Mouse (Mus musculus) gastrocnemius, adult 8-10 months (tissue): ENCODE data around the gene Chchd6. TPM values are rescaled to one million over a fixed set of nuclear protein-coding genes. Genes with fewer than 3 reads are reported as not detected.

Source experiments
- DNase-seq, 2 experiments: peaks; one replicate each; pipeline ENCODE4 v3.0.0; 2022; ENCODE audit warnings: low spot score in 2 of 2
- total RNA-seq, 4 experiments: library from RNA; stranded (reverse); gene quantifications; 2 replicates each; pipeline ENCODE4 v1.2.4; 2022

Gene Chchd6
- total RNA-seq, 4 experiments from 2014 or later = 2.8 to 4.3 (median 3.4) TPM

DNA sequence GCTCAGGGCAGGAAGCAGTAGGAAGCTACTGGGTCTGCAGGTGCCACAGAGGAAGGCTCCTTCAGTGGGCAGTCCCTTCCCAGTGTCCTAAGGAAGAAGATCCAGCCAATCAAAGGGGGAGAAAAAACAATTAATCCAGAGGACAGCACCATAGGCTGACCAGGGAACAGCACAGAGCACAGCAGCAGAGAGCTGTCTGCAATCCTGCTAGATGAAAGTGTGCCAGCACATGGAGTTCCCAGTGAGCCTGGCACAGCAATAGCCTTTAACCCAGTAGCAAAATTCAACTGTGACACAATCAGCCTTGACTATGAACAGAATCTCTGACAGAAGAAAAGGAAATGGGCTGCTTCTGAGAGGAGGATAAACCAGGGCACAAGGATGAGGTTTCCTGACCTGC lies 9.8 kb downstream of the Chchd6 start:
- no peak for DNase-seq

DNA sequence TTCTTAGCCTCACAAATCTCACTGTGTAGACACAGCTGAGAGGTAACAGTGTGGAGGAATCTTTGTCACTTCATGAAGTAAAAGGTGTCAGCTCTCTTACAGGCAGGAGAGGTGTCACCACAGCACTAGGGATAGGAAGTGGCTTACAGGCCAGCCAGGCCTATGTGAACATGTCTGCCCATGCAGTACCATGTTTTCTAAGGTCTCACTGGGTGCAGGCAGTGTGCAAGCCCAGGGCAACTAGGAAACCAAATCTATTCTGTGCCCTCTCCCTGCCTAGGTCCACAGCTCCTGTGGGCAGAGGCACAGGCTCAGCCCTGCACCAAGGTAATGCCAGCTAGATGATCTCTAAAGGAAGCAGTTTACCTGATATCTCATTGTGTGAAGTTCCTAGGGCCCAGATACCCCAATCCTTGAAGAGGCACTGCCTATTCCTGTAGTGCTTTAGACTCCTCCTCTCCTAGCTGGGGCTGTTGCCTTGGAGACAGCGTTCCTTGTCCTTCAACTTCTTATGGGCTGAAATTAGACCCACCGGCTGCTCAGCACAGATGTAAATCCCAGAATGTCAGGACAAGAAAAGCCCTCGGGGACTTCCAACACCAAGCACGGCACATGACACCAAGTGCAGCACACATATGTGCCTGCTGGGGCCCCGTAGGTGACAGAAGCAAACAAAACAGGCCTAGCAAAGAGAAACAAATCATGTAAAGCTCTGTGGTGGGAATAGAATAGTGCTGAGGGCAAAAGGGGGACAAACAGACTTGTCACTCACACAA lies 10.6 kb downstream of the Chchd6 start:
- peak; percentile 11 to 19 for DNase-seq

DNA sequence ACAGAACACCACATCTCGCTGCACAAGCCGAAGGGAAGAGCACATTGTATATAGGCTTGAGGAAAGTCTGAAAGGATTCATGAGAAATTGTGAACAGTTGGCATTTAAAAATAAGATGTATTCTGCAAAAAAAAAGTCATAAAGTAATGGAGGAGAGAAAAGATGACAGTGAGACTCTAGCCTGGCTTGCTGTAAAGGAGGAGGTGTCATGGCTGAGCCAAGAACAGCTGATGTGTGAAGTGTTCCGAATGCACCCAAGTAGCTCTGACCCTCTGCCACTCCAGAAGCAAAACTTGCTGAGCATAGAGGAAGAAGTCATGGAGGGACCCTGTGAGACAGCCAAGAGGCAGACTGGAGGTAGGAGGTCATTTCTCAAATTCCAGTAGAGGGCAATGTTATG lies 12.3 kb downstream of the Chchd6 start:
- DNase-seq = no peak

GRCm38 (mm10) chr6:89574641-89575040 lies 20.8 kb downstream of the Chchd6 start:
- DNase-seq = no peak

DNA sequence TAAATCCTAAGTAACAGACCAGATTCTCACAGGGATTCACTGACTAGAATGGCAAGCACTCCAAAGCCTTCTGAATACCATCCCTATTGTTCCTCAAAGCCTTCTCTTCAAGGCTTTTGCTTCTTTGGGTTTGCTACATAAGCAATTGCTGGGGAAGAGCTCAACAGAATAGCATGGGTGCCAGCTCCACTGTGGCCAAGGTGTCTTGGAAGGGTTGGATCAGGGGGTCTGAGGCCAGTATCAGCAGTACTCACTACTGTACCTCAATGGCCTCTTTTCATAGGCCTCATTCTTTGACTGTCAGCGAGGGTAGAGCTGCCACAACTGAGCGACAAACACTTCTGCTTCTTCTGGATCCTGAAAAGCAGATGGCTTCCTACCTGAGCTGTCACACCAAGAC lies 21.7 kb downstream of the Chchd6 start:
- no peak for DNase-seq

DNA sequence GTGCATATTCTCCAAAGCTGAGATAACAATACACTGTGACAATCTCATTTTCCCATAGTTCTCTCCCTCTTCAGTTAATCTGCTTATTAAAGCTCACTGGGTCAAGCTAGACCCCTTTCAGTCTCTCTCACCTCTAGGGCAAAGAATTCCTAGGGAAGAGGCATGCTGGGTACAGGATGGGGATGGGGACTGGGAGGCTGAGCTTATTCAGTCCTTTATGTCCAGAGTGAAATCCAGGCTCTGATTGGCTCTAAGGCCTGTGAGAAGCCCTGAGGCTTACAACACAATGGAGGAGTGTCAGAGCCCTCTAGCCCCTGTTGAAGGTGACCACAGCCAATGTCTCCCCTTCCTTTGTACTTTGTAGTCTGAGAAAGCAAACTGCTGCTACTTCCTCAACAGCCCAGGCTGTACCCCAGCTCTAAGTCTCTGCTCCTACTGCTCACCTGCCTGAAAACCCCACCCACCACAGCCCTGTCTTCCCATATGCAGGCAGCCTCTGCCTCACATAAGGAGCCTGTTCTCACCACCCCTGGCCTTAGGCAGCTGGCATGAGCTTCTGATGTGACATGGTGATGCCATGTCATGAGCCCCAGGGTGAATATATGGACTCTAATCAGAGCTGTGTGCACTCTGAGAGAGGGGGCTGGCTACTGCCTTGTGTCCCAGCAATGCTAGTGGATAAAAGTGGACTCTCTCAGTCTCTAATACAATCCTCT lies 22.4 kb downstream of the Chchd6 start:
- no peak for DNase-seq

DNA sequence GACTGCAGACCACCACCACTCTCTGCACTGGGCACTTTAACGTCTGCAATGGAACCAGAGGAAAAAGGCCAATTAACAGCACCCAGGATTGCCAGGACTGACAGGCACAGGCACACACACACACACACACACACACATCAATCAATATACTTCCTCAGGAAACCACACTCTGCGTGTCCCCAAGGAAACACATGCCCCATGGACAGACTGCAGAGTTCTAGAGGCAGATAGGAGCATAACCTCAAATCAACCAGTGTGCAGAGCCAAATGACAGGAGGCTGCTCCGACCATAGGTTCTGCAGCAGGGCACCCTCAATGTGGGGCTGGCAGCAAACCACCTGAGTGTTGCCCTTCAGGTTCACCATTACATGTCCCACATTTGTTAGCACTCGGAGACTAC lies 26.1 kb downstream of the Chchd6 start:
- no peak for DNase-seq

DNA sequence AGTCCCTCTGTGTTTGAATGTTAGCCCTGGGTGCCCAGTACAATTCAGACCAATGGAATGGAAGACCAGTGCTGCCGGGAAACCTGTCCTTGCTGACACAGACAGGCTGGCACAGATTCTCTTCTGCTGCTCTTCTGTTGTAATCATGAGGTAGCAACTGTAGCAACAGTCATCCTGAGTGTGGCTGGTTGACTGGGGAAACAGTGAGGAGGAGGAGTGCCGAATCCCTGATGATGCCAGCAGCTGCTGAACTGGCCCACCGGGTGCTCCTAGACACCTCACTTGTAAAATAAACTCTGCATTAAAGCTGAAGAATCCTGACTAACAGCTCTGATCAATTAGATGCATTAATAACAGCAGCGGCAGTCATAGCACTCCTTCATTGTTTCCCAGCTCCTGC lies 28.7 kb downstream of the Chchd6 start:
- DNase-seq = no peak

DNA sequence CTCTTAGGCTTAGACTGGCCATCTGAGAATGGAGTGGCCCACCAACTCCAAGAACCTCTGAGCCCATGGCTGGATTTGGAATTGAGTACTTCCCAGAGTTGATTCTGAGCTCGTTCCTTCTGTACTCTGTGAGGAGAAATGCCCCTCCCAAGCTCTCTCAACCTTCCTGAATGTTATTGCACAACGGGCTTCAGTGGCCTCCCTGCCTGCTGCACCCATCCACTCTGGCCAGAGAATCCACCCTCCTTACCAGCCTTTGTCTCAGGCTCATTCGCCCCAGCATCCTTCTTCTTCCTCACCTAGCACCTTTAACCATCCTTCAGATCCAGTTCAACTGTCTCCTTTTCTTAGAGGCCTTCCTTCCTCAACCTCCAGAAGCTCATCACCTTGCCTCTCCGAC lies 32.1 kb downstream of the Chchd6 start:
- no peak for DNase-seq

DNA sequence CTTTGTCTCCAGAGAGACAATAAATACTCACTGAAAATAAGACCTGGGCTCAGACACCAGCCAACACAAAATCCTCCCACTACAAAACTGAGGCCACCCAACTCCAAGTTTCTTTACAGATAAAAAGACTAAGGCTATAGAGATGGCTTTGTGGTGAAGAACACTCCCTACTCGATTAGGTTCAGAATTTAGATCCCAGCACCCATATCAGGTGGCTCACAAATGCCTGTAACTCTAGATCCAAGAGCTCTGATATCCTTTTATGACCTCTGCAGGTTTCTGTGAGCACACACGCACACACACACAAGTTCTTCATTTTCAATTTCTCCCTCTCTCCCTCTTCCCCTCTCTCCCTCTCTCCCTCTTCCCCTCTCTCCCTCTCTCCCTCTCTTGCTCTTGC lies 34.6 kb downstream of the Chchd6 start:
- no peak for DNase-seq

DNA sequence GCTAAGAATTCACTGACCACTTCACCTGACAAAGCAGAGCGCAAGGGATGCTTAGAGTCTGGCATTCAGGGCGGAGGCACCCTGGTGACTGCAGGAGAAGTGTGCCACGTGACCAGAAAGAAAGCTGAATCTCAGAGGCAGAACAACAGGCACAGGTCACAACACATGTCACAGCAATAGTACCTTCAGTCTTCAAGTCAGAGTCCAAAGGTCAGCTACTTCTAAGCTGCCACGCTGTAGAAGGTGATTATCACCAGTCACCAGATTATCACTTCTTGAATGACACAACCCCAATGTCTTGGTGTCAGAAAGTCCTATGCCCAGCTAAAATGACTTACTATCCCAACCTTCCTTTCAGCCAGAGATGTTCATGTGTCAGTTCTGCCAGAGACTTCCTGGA lies 37.8 kb downstream of the Chchd6 start:
- no peak for DNase-seq

DNA sequence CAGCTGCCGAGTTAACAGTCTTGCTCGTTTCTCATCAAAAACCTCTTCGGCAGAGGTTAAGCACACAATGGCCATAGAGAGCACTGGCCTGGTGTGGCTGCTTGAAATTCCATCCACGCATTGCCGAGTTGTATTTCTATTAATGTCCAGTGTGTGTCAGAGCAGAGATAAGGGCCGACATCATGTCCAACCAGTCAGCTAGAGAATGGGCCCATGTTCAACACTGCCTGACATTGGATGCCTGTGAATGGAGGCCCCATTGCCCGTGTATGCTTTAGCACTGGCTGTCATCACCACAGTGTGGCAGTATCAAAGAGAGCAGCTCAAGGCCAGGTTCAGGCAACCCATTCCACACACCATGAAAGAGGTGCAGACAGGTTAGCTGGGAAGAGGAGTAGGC lies 38.9 kb downstream of the Chchd6 start:
- DNase-seq = no peak

DNA sequence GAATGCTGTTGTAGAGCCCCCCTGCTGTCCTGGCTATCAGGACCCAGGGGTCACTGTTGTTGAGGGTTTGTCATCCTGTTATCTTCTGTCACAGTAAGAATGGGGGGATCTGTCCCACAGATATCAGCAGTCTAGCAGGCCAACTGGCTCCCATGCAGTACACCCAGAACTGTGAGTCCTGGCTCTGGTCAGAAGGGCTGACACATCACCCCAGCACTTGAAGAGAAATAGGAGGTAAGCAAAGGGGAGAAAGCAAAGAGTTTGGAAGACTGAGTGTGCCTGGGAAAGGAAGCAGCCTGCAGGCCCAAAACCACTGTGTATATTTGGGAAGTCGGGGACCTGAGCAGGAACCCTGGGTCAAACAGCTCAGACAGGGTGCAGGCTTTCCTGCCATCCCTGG lies 39.5 kb downstream of the Chchd6 start:
- no peak for DNase-seq

DNA sequence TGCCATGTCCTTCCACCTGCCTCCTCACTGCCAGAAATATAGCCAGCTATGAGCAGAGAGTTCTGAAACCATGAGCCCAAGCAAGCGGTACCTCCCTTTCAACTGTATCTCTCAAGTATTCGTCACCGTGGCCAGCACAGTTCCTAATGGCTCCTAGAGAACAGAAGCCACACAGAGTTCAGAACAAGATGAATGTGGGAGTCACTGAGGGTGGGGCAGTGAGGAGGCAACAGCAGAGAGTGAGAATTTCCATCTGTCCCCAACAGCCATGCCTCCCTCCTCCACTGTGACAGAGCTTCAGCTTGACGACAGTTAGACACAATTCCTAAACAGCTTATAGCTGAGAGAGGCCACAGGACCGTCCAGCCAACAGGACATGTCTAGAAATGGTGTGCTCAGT lies 41.4 kb downstream of the Chchd6 start:
- no peak for DNase-seq

GRCm38 (mm10) chr6:89553012-89553704 lies 42.3 kb downstream of the Chchd6 start:
- peak; percentile 54 to 59 for DNase-seq

- DNase-seq = no peak
These were observed 43.0 kb downstream of the Chchd6 start for GRCm38 (mm10) chr6:89552321-89553011.

DNA sequence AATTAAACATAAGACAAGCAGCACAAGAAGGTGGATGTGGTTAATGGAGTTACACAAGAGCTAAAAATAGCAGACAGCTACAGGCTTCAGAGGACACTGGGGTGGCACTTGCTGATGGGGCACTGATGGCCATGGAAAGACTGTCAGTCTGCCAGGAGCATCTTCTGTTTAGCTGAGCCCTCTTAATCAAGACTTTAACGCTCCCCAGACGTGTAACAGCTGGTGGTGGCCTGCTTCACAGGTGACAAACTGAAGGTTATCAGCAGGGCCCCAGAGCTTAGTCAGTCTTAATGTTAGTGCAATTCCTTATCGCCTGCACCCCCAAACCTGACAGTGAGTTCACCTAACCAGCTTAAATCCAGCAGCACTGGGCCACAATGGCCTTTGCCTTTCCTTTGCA lies 46.3 kb downstream of the Chchd6 start:
- no peak for DNase-seq

- no peak for DNase-seq
These were observed 47.5 kb downstream of the Chchd6 start for GRCm38 (mm10) chr6:89547951-89548350.

DNA sequence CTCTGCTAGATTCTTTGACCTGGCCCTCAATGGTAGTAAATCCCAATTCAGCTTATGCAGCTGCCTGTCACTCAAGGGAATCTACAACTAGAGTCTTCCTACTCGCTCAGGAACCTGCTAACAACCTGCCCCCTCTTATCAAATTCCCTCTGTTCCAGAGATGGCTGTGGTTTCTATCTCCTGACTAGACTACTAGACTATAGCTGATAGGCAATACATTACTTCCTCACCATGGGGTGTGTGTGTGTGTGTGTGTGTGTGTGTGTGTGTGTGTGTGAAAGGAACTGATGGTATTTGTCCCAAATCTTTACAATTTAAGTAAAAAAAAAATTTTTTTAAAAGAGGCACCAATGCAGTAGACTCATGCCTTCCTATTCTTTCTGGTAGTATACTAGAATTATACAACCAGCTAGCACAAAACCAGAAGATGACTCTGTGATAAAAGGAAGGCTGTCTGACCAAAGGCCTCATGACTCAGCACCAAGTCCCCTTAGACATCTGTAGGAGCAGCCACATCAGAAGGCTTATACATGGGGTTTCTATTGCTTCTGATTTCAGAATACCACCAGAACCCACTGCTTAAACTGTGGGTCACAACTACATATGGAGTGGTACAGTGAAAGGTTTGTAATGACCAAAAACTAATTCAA lies 57.2 kb downstream of the Chchd6 start:
- DNase-seq = no peak

DNA sequence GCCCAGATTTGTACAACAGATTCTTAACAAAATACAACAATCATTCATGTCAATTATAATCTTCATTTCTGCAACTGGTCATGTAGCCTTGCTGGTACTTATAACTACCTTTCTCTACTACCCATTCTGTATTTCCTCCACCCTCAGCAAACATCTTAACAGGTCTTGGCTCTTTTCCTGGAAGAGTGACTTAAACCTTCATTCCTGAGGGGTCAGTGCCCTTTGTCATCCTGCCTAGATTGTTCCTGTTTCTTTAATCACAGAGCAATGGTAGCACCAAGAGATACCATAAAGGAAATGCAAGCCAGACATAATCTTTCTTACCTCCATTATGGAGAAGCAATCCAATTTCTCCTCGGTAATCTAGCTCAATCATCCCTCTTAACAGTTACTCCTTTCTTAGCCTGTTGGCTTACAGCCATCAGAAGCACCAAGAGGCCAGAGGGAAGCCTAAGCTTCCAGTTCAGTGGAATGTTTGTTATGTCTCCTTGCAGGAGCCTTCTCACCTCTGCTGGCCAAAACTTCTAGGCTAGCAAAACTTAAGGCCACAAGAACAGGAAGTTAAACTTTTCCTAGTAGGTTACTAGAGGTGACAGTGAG lies 59.7 kb downstream of the Chchd6 start:
- no peak for DNase-seq

DNA sequence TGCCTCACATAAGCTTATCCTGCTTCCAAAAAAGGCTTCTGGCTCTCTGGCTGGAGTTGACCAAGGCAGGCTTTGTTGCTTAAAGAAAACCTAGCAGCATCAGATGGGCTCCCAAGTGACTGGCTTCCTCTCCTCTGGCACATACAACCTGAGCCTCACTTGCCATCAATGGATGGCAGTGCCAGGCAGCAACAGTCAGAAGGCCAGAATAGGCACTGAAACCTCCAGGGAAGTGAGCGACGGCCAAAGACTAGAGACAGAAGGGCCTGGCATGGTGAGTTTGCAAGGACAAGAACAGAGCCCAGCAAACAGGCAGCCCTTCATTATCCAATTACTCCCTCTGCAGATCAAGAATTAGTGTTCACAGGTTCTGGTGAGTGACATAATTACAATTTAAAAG lies 70.7 kb downstream of the Chchd6 start:
- no peak for DNase-seq
